Mouse (Mus musculus): ENCODE results near the gene Neurl3.
A peak's percentile ranks its signal among the peaks of the same experiment; 100 is the strongest.

Gene Neurl3

DNA sequence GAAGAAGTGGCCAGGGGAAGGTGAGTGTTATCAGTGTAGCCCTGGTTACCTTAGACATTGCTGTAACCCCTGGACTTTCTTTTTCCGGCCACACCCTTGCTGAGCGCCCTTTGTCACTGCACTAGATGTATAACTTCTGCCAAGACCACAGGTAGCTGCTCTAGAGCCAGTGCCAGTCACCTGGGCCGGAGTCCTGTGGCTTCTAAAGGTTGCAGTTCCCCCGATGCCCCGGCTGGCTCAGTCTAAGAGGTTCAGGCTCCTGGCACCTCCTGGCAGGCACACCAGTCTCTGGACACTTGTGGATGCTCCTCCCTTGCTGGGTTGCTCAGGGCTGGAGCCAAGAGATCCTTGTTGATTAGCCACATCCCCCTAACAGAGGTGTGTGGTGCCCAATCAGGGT lies at the start of gene Neurl3:
TSS of gene Neurl3 (minus strand) at position 225 of the 400 bp plus-strand sequence.
- no peak for ATAC-seq (ENCODE audit: insufficient number of reproducible peaks, low FRiP score, low TSS enrichment)

DNA sequence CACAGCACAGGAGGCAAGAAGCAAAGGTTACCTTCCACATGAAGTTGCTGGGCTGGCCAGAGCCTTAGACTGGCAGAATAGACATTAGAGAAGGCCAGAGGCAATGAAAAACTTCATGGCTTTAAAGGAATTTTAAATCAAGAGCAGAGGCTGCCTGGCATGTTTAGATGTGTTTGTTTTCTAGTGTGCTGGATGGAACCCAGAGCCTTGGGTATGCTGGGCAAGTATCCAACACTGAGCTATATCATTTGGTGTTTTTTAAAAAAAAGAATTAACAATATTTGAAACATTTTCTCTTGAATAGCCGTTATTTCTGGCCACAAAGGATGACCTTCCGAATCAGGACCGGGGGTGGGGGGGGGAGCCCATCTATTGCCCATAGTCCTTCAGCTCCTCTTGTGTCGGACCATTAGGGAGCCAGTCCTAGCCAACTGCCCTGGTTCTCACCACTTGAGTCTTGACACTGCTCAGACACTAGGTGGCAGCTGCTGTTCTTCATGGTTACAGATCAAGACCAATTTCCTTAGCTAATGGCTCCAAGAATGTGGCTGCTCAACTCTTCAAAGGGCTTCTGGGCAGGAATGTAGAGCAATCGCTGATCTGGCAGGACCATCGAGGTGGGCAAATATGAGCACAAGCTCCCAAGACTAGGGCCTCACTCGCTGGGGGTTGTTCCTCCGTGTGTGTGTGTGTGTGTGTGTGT lies 49.4 kb upstream of the Neurl3 start:
- ATAC-seq (ENCODE audit: insufficient number of reproducible peaks, low FRiP score, low TSS enrichment), result 0 out of 2 replicates have a peak, but pooled peaks have one; percentile 50

DNA sequence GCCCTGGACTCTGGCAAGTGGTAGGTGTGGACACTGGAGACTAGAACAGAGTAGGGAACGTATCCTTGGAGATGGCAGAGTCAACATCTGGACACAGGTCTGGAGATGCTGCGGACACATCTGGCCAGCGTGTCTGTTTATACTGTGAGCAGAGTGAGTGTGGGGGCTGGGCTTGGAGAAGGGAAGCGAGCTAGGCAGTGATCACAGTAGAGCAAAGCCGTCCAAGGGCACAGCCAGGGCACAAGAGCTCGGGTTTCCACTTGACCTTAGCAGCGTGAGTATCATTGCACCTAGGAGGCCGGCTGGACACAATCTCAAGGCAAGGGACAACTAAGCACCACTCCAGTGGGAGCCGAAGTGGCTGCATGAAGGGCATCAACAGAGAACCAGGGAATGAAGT lies 48.6 kb upstream of the Neurl3 start:
- no peak for ATAC-seq (ENCODE audit: insufficient number of reproducible peaks, low FRiP score, low TSS enrichment)

DNA sequence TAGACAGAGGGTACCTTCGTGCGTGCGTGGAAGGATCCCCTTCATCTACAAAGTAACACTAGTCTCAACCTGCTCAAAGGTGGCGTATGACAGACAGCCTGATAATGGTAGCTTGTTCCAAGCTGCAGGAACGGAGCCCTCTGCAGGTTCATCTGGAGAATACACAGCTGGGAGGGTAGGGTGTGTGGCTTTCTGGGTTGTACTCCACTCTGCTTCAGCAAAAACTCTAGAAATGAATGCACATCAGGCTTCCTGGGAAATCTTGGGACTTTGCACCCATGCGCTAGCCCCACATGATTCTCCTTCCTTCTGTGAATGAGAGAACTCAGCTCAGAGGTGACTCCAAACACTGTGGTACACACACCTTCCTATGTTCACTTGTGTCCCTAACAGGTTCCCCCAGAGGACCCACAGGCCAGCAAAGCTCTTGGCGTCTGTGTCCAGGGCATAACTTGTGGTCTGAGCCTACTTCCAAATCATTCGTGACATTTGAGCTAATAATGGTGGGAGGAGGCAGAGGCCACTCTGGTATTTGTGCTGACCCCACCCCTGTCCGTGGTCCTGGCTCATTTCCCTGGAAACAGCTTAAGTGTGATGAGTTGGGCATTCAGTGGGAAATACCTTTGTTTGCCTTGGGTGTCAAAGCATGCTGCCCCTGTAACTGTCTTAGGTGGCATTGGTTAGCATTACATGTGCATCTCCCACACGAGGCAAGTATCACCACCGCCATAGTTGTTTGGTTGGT lies 47.5 kb upstream of the Neurl3 start:
- no peak for ATAC-seq (ENCODE audit: insufficient number of reproducible peaks, low FRiP score, low TSS enrichment)

DNA sequence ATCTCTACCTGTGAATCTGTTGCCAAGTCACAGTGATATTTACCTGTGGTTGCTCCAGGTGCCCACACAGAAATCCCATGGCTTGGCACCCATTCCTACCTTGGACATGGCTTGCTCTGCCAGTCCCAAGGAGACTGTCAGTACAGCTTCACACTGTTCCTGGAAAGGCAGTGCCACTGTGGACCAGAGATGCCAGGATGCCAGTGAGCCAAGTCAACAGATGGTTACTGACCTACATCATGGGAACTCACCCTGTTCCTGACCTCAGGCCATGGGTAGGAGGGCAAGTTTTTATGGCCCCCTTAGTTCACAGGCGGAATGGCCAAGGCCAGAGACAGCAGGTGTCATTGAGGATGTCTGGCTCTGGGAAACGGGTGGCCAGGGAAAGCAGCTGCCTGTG lies 46.7 kb upstream of the Neurl3 start:
- ATAC-seq (ENCODE audit: insufficient number of reproducible peaks, low FRiP score, low TSS enrichment), result peak; percentile 29; the same call in 1 of the 2 replicates

DNA sequence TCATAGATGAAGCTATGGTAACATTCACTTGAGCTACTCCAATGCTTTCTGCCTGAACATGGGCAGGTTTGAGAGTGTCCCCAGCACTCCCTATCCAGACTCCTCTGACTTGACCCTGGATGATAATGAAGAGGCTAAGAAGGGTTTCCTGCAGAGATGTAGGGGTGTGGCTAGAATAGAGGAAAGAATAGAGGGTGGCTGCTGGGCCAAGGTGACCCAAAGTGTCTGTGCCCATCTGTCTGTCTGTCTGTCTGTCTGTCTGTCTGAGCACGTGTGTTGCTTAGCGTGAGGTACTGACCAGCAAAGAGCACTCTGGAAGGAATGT lies 41.3 kb upstream of the Neurl3 start:
- ATAC-seq (ENCODE audit: insufficient number of reproducible peaks, low FRiP score, low TSS enrichment), result no peak

DNA sequence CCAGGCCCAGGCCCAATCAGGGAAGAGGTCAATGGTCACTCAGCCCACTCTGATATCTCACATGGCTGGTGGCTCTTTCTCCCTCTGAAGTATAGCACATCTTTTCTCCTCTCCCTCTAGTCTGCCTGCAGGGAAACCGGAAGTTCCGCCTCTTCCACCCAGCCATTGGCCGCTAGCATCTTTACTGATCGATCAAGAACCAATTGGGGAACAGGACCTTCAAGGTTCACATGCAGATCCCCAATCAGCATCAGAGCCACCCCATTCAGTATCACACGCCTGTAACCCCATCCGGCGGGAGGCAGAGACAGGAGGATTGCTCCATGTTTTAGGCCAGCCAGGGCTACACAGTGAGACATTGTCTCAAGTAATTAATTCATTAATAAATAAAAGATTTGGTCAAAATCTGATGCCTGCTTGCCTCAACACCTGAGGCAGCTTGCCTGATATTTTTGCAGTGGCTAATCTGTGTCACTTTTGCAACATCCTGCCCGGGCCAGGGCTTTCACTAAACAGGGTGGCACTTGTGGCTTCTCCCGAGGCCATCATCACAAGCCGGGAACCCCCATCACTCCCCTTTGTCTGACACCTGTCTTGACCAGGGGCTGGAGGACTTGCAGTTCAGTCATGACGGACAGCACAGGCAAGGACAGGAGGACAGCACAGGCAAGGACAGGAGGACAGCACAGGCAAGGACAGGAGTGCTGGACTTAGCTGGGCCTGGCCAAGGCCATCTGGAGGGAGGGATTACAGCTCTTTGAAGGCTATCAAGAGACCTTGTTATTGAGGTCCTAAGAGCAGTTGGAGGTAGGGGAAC lies 40.7 kb upstream of the Neurl3 start:
- no peak for ATAC-seq (ENCODE audit: insufficient number of reproducible peaks, low FRiP score, low TSS enrichment)

DNA sequence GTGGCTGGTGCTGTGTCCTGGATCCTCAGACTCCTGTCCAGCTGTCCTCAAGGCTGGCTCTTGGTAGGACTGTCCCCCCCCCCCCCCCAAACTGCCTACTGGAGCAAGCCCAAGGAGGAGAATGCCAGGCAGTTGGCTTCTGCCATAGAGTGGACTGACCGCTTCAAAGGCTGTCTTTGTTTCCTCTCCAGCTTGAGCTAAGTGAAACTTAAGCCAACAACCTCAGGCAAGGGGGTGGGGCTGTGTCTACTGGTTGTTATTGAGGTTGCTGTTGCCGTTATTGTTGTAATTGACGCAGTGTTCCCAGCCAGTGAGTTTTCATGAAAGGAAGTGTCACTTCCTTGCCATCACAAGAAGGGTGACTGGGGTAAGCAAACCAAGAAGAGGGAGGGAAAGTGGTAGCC lies 35.0 kb upstream of the Neurl3 start:
- ATAC-seq (ENCODE audit: insufficient number of reproducible peaks, low FRiP score, low TSS enrichment), result no peak

DNA sequence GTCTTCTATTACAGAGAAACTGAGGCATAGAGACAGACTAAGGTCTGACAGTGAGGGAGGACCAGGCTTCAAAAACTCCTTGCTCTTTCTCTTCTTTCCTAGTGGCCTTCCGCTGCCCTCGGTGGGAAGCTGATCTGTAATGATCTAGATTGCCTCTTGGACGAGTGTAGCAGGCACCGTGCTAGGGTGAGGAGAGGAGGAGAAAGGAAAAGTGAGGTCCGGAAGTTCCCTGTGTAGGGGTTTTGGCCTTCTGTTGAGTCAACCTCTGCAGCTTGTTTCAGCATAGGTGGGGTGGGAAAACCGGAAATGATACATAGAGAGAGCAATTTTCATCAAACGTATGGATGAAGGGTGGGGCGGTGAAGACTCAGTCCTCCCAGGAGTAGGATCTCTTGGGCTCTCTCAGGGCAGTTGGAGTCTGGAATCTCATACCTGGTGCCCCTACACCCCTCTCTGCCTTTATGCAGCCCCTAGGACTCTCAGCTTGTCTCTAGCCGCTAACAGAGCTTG lies 34.5 kb upstream of the Neurl3 start:
- ATAC-seq (ENCODE audit: insufficient number of reproducible peaks, low FRiP score, low TSS enrichment), result no peak

DNA sequence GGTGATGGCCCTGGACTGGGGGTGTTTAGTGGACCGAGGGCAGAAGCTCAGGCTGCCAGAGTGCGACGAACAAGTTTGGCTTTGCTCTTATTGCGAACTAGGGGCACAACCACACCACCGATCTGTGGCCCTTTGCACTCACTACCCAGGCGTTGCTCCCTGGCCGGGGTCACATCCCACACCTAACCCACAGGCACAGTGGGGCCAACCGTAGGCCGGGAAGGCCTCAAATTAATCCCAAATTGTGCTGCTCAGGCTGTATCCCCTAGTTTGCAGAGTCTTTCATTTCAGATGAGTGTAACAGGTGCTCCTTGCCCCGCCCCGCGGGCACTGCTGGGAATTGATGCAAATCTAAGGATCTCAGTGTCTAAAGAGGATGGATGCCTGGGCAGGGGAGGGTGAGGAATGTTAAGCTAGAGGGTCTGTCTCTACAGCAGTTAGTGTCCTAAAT lies 34.0 kb upstream of the Neurl3 start:
- ATAC-seq (ENCODE audit: insufficient number of reproducible peaks, low FRiP score, low TSS enrichment), result no peak

DNA sequence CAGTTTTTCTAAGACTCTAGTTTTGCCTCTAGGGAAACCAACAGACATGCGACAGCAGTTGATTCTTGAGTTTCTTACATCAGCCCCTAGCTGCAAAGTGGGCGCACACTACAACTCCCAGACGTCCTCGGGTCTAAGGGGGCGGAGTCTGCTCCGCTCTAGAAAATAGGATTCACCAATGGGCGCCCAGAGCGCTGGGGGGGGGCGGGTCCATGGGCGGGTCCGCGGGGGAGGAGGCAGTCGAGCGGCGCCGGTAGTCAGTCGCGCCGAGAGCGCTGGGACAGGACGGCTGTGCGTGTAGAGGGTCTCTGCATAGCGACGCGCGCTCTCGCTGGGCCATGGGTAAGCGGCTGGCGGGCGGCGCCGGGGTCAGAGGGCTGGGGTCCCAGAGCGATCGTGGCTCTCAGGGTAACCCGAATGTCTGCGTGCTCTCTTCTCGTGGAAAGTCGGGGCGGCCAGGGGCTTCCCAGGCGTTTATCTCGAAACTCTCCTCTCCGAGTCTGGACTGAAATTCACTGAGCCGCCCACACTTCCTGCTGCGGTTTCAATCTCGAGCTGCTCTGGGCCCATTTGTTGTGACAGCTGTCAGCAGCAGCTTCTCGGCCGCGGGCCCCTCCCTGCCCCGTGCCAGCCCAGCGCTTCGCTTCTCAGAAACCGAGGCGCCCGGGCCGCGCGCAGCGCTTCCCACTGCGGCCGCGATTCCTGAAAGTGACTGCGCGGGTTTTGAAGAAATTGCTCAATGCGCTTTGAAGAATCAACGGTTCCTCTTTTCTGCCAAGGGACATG lies 33.2 kb upstream of the Neurl3 start, which contains the start of gene Arid5a:
TSS of gene Arid5a (plus strand) at position 239 of the 786 bp plus-strand sequence.
- peak; percentile 82 for ATAC-seq (ENCODE audit: insufficient number of reproducible peaks, low FRiP score, low TSS enrichment)

DNA sequence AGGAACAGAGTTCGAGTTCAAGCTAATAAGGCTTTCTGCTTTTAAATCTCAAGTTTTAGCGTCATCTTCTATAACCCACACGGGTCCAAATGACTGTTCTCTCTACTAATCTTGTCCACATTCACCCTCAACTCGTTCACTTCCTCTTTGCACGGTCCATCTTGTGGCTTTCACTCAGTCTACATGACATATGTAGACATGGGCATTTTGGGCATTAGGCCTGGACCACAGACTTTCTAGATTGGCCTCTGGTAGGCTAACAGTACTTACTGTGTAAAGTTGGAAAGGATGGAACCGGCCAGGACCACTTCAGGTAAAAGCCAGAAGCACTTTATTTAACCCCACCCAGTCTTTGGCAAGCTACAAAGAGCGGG lies 32.6 kb upstream of the Neurl3 start:
- peak; percentile 7; the same call in 1 of the 2 replicates for ATAC-seq (ENCODE audit: insufficient number of reproducible peaks, low FRiP score, low TSS enrichment)

DNA sequence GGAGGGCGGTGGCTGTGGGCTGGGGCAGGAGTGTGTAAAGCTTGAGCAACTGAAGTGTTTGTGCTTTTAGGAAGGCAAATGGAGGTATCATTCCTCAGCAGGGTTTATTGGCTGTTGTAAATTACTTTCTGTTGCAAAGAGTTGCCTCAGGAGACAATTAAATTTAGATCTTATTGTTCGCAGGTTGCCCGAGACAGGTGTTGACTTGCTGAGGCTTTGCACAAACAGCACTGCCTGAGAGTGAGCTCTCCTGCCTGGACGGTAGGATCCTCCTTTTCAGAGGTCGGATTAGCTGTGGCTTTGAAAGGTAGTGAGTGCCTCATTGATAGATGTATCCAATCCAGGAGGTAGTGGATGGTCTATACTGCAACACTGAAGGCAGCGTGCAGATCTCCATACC lies 31.6 kb upstream of the Neurl3 start:
- ATAC-seq (ENCODE audit: insufficient number of reproducible peaks, low FRiP score, low TSS enrichment), result no peak

DNA sequence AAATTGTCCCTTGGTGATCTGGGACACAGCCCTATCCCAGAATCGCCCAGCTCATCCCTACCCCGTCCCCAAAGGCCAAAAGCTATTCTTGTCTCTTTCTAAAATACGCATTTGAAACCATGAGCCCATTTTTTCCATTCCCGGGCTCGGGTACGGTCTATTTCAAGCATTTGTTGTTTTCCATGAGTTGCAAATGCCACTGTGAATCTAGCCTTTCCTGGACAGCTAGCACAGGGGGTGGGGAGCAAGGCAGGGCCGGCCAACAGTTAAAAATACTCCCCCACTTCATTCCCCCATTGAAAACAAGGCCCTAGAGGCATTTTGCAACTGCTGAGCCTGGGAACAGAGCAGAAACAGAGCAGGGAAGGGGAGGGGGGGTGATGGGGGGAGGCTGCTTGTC lies 30.3 kb upstream of the Neurl3 start:
- ATAC-seq (ENCODE audit: insufficient number of reproducible peaks, low FRiP score, low TSS enrichment), result no peak

DNA sequence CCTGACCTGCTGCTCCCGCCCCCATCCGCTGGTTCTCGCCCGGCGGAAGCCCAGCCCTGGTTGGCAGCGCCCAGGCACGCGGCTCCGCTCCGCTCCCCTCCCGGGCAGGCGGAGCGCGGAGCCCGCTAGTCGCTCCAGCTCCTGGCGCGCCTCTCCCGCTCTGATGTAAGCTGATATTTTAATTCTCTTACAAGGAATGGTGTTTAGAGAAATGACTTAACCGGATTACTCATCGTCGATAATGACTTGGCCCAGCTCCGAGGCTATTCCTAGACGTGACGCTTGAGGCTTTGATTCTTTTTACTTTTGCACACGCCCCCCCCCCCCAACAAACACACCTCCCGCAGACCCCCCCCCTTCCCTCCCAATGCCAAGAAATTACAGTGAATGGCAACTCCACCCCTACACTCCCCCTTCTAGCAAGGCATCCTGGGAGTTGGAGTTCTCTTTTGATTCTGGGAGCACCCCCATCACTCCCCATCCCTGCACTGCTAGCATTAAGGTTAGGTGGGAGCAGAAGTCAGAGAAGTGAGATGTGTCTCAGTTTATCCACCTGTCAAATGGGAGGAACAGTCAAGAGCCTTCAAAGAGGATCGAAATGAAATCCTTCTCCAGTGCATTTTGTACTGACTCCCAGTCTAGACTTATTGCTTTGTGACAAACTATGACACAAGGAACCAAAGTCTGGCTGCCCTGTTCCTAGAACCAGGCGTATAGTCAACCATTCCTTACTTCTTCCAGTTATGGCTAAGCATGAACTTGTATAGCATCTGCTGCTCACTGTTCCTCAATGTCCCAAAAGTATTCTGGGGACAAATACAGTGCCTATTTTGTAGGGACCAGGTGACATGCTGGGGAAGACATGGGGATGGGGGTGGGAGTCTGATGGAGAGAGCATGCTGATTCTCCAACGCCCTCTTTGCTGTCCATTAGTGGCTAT lies 29.2 kb upstream of the Neurl3 start:
- ATAC-seq (ENCODE audit: insufficient number of reproducible peaks, low FRiP score, low TSS enrichment), result peak; percentile 26; the same call in 1 of the 2 replicates

DNA sequence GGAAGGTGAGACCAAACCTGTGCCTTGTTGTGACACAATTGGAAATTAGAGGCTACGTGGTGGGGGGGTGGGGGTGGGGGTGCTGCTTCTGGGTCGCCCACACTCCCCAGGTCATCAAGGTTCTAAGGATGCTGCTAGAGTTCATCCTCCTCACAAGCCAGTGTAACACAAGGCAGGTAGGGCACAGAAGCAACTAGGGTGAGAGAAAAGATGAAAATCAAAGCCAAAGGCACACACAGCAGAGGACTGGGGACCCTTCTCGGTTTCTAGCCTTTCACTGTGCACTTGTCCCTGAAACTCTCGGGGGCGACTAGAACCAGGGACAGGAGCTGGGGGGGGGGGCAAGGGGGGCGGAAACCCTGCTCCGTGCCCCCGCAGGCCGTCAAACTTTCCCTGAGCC lies 28.5 kb upstream of the Neurl3 start:
- no peak for ATAC-seq (ENCODE audit: insufficient number of reproducible peaks, low FRiP score, low TSS enrichment)

DNA sequence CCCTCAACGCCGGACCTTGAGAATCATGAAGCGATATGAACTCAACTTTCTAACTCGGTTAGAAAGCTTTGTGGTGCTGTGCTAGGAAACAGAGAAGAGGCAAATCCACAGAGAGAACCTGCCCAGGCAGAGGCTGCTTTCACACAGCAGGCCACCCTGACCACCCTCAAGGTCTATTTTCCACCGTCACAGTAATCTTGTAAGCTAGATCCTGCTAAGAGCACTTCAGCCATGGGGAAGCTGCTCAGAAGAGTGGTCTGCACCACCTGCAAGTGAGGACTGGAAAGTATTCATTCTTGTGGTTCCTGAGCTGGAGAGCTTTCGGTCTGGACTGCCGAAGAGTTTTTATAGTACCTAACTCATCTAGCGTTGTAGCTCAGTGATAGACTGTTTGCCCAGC lies 27.8 kb upstream of the Neurl3 start:
- no peak for ATAC-seq (ENCODE audit: insufficient number of reproducible peaks, low FRiP score, low TSS enrichment)

DNA sequence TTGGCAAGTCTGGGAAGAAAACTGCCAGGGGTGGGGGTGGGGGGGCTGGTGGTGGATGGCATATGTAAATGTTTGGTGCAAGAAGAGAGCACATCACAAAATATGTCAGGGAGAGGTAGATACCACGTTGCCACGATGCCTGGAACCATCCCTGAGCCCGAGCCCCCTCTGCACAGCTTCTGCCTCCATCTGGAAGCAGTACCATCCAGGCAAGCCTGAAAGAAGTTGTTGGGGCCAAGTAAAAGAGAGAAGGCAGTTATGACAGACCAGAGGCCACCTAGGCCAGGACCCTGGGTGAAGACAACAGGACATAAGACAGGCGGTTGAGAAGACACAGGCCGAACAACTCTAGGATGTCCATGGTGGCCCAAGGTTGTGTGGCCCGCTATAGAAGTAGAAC lies 26.0 kb upstream of the Neurl3 start:
- ATAC-seq (ENCODE audit: insufficient number of reproducible peaks, low FRiP score, low TSS enrichment), result no peak

DNA sequence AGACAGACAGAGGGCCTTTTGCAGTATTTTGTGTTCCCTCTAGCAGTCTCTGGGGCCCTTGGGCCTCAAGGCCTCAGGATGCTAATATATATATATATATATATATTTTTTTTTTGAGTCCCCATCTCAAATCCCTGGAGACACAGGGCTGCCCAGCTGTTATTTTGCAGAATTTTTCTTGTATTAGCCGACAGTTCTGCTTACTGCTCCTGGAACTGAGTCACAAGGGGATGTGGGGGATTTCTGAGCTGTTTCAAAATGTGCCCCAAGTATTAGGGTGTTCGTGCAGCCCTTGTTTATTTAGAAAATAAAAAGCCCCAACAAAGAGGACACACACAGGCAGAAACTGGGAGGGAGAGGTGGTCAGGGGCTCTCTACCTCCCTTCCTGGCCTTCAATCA lies 25.2 kb upstream of the Neurl3 start:
- ATAC-seq (ENCODE audit: insufficient number of reproducible peaks, low FRiP score, low TSS enrichment), result no peak
